Mouse (Mus musculus) skeletal muscle tissue, adult 2 months (tissue): ENCODE data around the gene Trib3.

Source experiments
- DNase-seq: peaks from one replicate; pipeline ENCODE4 v3.0.0-alpha.2; 2012; ENCODE audit warnings: low read depth, low spot score

Gene Trib3

DNA sequence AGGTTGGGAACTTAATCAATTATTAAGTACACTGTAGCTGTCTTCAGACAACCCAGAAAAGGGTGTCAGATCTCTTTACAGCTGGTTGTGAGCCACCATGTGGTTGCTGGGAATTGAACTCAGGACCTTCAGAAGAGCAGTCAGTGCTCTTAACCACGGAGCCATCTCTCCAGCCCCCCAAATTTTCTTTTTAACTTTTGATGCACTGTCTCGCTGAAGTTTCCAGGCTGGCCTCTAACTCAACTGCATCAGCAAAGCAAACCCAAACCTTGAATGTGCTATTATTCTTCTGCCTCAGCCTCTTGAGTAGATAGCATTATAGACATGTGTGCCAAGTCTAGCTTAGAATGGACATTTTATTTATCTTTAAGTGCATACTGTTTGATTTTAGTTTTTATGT is 3.9 kb upstream of the Trib3 start:
- DNase-seq, result no peak

DNA sequence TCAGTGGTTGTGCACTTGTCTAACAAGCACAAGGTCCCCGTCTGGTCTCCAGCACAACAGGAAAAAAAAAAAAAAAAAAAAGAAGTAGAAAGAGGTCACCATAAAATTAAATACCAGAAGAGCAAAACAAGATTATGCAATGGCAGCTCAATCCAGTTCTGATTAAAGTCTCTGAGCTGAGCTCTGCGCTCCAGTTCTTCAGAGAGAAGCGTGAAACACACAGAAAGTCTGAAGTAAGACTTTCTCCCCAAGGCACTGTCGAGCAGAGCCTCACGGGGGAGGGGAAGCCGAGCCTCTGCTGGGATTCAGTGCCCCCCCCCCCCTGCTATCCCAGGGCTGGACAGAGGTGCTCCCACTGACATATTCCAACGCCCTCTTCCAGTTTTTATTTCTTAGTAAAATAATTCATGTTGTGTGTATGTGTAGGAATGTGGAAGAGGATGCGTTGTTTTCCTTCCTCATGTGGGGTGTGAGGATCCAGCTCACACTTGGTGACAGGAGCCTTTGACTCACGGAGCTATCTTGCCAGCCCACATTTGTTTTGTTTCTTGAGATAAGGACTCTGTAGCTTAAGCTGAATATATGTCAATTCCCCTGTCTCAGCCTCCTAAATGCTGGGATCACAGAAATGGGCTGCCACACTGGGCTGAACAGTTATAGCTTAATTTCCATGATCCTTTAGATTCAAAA is 3.1 kb upstream of the Trib3 start:
- DNase-seq, result no peak

DNA sequence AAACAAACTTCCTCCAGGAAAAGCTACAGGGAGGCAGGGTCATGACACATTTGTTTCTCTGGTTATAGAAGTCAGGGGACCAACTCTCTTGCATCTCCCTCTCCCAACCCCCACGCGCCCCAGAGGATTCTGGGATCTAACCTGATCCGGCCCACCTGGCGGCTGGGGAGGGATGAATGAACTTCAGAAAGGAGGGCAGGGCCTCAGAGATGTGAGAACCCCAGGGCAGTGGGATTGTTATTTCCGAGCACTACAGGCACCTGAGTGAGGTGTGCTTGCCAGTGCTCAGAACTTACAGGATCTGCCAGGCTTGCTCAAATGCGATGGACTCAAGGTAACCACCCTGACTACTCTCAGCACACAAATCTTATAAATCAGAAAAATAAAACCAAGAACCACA is 1.6 kb upstream of the Trib3 start:
- DNase-seq, result no peak

DNA sequence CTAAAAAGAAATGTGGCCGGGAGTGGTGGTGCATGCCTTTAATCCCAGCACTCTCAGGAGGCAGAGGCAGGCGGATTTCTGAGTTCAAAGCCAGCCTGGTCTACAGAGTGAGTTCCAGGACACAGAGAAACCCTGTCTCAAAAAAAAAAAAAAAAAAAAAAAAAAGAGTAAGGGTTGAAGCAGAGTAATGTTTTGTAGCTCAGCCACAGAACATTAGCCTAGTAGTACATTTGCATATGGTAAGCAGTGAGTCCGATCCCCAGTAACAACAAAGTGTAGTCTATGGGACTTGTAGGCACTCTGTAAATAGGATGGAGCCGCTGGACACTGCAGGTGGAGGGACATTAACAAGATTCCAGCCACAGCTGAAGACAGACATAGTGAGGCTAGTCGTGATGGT is 1.1 kb upstream of the Trib3 start:
- no peak for DNase-seq

DNA sequence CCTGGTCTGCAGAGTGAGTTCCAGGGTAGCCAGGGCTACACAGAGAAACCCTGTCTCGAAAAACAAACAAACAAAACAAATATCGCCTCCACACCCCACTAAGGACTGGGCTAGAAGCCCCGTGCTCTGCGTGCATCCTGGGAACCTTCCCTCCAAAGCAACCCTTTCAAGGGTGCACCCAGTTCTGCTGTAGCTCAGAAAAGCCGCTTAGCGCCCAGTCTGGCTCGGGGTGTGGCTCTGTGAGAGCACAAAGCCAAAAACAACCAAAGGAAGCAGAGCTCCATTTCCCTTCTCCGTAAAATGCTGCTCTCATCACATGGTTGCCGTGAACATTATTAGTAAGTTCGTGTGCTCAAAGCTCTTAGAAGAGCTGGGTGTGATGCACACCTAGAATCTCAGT is 529 bp upstream of the Trib3 start:
- DNase-seq, result no peak

DNA sequence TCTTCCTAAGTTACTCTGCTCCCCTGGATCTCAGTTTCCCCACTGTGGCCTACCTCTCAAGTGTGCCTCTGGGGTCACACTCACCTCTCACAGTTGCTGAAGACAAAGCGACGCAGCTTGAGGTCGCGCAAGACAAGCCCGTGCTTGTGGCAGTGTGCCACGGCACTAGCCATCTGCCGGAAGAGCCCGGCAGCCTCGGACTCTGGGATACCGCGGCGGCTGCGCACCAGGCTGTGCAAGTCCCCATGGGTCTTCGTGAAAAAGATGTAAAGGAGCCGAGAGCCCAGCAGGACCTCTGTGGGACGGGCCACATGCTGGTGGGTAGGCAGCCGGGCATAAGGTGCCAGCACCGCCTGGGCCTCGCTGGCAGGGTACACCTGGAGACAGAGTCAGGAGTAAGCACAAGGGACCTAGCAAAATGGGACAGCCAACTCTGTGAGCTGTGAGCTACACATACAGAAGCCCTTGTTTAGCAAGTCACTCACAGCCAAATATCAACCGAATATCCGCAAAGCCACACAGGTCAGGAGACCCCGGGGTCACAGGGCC is 4.1 kb downstream of the Trib3 start:
- DNase-seq, result no peak

DNA sequence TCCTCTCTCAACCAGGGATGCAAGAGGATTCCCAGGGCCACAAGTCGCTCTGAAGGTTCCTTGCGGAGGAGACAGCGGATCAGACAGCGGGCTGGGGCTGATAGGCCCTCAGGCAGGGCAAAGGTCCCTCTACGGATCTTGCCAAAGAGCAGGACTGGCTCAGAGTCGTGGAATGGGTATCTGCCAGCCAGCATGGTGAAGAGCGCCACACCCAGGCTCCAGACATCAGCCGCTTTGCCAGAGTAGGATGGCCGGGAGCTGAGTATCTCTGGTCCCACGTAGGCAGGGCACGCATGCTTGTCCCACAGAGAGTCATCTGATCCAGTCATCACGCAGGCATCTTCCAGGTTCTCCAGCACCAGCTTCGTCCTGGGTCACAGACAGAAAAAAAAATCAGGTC is 5.5 kb downstream of the Trib3 start:
- no peak for DNase-seq

DNA sequence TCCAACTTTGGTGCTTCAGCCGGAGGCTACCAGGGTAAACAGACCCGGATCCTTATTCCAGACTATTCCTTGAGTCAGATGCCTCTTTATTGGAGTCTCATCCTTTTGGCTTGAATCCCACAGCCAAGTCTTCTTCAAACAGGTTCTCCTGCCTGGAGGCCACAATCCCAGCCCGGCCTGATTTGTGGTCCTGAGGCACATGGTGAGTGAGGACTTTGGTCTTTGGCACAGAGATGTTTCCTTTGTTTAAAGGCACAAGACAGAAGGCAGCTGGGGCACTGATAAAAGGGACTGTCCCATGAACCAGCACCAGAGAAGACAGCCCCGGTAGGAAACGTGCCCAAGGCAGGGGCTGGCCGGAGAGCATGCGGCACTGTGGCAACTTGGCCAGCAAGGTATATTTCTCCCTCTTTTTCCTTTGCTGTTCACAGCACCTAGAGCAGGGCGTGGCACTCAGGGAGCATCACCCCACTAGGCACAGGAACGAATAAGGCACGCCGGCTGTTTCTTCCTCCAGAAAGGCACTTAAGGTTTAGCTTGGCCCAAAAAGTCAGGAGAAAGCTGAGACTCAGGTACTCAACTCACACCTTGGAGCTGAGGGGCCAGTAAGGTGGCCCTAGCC is 6.1 kb downstream of the Trib3 start:
- no peak for DNase-seq

DNA sequence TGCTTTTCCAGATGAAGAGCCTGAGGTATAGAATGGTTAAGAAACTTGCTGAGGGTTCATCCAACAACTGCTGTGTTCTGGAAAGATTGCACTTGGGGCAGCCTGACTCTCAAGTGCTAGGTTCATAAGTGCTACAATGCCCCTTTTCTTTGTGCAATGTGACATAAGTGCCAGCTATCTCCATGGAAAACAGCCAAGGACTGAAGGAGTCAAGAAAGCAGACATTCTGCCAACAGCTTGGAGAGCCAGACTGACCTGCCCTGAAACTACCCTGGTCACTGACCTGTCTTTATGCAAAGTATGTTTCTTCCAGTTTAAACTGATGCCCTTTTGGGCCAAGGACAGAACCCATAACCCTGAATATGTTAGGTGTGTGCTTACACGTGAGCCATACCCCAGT is 7.0 kb downstream of the Trib3 start:
- DNase-seq, result no peak

DNA sequence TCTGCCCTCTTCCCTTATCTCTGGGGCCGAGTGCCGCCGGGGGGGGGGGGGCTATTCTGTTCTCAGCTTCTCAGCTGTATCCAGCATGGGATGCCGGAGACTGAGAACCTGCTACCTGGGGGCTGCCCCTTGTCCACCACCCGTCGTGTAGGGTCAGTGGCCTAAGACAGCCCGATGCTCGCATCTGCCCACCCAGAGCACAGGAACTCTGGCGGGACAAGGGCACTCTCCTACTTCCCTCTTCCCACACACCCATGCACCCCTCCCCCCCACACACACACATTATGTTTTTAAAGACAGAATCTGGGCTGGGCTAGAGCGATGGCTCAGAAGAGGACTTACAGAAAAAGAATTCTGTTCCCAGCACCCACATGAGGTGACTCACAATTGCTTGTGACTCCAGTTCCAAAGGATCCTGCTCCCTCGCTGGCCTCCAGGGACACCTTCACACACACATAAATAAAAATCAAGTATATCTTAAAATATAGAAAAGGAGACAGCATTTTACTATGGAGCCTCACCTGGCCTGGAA is 8.5 kb downstream of the Trib3 start:
- no peak for DNase-seq

DNA sequence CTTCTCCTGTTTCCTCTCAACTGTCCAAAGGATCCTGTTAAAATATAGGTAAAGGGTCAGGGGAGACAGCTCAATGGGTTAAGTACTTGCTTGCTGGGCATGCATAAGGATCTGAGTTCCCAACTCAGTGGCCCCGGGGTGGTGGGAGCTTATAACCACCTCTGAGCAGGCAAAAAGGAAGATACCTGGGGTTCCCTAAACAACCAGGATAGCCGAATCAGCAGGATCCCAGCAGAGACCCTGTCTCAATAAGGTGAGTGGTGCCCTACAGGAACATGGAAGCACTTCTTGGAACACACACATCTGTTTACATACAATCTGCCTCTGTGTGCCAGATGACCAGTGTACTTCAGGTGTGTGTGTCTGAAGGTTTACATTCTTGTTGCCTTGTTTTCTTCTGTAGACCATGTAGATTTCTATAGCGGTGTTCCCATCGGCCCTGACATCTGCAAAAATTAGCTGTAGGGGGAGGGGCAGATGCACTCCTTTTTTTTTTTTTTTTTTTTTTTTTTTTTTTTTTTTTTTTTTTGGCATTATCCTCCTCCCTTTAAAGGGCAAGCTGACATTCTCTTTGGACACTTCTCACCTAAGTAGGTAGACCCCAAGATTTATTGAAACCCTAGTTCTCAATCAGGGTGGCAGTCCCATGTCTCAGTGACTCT is 10.4 kb downstream of the Trib3 start:
- no peak for DNase-seq

DNA sequence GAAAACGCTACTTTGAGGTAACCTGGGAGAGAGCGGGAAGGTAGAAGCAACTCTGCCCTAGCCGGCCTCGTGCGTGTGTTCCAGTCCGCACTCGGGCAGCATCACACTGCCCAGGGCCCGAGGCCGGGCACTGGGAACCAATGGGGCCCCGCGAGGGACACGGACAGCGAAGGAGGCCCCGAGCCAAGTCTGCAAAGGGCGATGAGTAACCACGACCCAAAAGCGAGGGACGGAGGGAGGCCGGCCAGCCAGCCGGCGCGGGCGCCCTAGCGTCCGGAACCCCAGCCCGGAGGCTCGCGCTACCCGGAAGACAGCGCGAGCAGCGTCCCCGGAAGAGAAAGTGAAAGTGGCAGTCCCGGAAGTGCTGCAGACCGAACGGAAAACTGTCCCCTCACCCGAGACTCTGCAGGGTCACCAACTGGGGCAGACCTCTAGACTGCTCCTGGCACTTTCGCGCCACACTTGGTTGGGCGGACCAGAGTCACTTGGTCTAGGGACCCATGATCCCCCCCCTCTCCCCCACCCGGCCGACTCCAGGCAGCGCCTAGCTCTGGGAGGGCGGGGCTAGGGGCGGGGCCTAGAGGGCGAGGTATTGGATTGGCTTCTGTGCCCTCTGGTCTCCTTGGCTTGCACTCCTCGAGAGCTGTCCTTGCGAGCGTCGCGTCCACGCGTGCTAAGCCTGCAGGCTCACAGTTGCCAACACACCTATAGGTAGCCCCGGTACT is 11.6 kb downstream of the Trib3 start, which contains the start of gene Rbck1:
Gene Rbck1, minus strand, starts transcription at position 553 of the 725 bp plus-strand sequence.
- peak; percentile 92 for DNase-seq

DNA sequence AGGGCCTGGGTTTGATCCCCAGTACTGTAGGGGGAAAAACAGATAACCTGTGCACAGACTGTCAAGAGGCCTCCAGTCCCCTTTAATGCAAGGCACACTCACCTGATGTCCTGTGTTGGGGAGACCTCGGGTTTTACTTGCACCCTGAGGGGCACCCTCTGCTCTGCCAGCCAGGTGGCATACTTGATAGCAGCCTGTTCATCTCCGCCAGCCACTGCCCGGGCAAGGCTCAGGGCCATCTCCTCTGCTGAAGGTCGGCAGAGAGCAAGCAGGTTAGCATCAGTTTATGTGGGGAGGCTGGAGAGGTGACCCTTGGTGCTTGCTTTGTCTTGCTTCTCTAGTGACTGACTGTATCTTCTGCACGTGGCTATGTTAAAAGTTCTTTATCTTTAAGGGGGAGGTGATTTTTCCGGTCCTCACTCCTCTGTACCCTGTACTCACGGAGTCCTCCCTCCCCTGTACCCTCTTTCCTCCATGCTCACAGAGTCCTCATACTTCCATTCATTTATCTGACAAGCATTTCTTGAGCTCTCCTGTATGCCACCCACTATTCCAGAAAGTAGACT is 12.9 kb downstream of the Trib3 start:
- no peak for DNase-seq

DNA sequence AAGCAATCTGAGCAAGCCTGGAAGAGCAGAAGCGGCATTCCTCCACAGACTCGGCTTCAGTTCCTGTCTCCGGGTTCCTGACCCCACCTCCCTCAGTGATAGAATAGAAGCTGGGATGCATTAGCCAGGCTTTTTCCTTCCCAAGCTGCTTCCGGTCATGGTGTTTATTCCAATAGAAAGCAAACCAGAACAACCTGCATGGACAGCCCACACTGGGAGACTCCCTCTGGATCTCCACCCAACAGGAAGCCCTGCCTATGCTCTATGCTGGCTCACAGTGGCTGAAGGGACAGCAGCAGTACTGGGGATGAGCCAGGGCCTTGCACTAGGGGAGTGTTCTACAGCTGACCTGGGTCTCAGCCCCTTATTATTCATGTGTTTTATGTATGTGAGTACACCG is 15.9 kb downstream of the Trib3 start:
- DNase-seq, result no peak

DNA sequence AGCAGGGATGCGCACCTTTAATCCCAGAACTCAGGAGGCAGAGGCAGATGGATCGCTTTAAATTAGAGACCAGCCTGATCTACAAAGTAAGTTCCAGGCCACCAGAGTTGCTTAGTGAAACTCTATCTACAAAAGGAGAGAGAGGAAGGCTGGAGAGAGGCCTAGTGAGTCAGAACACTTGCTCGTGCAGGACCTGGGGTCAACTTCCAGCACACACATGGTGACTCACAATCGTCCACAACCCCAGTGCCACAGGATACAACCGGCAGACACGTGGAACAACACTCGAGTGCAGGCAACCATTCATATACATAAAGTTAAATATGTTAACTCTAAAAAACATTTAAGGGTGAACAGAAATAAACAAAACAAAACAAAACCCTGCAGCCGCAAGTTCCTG is 17.2 kb downstream of the Trib3 start:
- DNase-seq, result no peak

DNA sequence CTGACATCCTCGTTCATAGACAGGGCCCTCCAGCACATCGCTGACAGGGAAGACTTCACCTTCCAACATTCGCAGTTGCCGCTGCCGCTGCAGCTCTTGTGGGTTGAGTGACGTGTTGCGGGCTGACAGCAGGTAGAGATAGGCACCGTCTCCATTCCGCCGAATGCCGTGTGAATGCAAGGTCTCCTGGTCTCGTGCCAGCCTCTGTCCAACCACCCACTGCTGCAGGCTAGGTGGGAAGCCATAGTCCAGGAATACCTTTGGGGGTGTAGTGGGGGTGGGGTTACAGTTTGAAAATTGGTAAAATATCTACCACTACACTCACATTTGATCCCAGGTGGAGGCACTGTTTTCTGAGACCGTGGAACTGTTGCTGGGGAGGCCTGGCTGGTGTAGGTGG is 17.7 kb downstream of the Trib3 start:
- DNase-seq, result no peak

DNA sequence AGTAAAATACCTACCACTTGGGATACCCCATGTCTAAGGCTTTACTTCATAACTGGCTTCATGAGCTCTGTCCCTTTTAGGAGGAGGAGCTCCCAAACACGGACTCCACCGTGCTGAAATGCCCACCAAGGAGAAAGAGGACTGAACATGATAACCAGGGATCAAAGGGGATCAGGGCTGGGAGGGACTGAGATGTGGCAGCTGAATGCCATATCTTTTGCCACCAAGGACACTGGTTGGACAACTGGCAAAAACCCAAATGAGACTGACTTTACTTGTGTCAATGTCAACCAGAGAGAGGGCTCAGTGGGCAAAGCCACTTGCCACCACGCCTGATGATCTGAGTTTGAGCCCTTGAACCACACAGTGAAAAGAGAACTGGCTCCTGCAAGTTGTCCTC is 19.0 kb downstream of the Trib3 start:
- DNase-seq, result no peak

DNA sequence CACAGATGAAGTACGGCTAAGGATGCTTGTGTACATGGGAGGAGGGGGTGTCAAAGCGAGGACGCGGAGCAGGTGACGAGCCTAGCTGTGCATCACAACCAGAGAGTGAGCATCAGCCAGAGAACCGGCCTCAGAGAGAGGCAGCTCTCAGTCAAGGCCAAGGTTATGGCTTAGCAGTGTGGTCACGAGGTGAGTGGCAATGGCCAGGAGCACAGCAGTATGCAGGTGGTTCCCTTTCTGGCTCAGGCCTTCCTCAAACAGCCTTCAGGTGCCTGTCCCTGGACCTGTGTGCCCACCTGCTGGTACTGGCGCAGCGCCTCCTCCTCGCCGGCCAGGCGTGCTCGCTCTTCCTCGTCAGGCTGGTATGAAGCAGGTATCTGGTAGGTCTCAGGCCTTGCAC is 19.9 kb downstream of the Trib3 start:
- no peak for DNase-seq

DNA sequence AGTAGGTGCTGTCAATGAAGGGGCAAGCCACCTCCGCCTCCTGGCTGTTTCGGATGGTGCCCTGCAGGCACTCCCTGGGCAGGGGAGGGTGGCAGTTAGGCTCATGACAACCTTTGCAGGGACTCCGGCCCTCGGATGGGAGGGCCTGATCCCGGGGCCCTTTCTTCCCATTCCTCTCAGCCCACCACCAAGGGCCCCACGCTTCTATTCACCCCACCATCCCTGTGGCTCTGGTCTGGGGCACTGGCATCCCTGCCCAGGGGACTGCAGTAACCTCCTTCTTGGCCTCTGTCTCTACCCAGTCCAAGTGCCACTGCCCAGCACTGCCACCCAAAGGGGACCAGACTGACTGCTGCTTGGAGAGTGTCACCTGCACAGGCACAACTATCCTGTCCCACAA is 21.6 kb downstream of the Trib3 start:
- no peak for DNase-seq

DNA sequence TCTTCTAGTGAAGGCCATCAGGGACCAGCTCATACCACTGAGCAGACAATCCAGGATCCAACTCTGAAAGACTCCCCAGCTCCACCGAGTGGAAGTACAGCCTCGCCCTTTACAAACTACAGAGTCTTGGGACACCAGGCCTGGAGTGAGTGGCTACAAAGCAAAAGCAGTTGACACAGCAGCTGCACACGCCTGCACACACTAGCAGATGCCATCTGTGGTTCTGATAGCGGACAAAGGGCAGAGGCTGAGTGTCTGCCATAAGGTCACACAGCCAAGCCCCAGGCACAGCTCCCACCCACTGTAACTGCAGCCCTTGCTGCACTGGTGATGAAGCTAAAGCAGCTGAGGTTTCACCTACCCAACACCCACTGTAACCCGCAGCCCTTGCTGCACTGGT is 22.3 kb downstream of the Trib3 start:
- DNase-seq, result no peak

DNA sequence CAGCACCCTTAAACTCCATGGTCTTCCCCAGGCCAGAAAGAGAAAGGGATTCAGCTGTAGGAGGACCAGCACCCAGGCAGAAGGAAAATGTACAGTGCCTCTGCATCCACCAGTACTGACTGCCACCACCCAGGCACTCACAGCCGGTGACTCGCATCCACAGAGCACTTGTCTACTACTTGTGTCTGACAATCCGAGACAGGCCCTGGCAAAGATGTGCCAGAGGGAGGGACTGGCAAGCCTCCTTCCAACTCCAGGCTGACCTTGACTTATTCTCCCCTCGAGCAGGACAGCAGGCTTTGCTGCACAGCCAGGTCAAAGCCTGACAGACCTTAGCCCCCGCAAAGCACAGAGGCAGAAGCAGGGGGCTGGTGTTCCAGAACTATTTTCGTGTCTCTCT is 26.8 kb downstream of the Trib3 start:
- no peak for DNase-seq

DNA sequence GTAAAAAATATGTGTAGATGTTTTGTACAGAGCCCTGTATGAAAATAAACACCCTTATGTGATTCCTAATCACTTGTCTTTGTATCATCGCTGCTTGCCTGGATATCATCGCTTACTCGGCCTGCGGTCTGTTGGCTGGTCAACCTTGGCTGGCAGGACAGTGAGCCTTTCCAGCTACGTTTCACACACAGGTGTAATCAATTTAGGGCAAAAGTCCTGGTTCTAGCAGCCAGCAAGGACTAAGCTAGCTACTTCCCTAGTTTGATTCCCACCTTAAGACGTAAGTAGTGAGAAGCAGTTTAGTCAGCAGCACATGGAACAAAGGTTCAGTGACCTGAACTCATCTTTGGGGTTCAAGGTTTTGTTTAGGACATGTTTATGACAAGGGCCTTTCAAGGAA is 29.9 kb downstream of the Trib3 start:
- DNase-seq, result no peak
